Mouse (Mus musculus): ENCODE results near the gene Nfe2l1.

The Nfe2l1 gene

DNA sequence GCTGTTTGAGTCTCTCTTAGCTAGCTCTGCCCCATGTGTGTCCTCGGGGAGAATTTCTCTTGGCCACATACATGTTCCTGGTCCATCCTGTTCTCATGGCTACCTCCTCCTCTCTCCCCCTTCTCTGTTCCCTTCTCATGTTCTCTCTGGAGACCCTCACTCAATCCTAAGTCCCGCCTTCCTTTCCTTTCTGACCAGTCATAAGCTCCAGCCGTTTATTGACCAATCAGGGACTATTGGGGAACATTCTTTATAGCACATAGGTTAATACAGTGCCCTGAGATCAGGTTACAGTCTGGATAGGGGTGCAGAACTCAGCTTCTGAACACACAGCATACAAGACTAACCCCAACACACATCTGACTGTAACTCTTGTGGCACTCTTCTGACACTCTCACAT is 17.5 kb upstream of the Nfe2l1 start:
- peak; percentile 77 for DNase-seq (ENCODE audit: low spot score)

DNA sequence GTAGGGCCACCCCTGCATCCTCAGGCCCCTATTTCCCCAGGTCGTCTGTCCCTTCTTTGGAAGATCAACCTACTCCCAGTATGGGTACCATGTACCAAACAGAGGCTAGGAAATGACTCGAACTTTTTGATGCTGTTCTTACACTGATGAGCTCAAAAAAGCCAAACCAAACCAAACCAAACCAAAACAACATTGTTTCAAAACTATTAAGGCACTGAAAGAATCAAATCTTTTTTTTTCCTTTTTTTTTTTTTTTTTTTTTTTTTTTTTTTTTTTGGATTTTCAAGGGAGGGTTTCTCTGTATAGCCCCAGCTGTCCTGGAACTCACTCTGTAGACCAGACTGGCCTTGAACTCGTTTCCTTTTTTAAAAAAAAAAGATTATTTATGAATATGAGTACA is 13.9 kb upstream of the Nfe2l1 start:
- no peak for DNase-seq (ENCODE audit: low spot score)

DNA sequence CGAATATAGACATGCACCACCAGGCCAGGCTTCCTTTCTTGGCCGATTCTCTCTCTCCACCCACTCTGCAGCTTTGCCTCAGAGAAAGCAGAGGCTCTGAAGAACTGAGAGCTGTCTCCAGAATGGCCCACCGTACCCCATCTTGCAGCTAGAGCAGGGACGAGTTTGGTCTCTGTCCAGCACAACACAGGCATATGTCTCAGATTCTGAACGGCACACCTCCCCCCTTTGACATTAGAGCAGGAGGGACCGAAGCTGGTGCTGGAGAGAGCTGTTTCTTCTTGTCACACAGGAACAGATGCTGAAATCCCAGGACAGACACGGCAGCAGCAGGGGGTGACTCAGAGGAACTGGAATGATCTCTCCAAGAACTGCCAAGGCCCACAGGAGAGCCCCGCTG is 10.5 kb upstream of the Nfe2l1 start:
- DNase-seq (ENCODE audit: low spot score) = no peak

DNA sequence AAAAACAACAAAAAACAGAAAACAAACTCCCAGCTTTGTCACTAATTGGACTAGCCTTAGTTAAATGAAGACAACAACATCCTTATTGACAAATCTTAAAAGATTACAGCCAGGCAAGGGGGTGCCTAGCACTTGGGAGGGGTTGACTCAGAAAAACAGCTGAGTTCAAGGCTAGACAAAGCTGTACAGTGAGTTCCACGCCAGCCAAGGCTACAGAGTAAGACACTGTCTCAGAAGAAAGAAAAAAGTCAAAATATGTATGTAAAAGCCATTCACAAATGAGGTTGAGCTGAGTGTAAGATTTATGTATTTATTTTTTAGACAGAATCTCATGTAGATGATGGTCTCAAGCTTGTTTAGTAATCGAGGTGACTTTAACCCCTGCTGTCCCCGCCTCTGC is 10.1 kb upstream of the Nfe2l1 start:
- no peak for DNase-seq (ENCODE audit: low spot score)

DNA sequence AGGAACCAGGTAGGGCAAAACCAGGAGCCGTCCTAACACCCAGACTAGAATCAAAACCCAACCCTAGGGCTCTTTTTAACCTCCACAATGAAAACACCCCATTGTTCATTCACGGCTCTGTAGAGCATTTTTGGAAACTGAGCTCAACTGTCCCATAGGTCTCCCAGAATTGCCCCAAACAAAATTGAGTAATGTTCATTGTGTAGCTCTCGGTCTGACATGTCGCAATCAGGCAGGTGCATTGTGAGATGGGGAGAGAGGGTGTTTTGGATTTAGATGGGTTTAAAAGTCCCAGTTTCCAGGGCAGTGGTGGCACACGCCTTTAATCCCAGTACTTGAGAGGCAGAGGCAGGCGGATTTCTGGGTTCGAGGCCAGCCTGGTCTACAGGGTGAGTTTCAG is 9.7 kb upstream of the Nfe2l1 start:
- no peak for DNase-seq (ENCODE audit: low spot score)

DNA sequence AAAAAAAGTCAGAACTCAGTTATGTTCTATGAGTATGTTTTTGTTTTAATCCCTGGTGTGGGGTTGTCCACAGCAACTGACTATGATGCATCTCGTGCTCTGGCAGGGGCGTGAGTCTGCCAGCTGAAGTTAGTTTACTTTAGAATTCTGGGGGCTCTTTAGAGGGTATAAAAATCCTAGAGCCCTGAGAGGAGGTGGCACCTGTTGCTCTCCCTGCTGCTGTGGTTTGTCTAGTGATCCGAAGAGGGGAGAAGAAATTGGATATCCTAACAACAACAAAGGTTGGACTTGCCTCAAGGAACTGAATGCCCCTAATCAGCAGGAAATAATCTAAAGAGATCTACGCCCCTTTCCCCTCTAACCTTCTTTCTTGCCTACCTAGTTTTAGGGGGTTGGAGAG is 8.6 kb upstream of the Nfe2l1 start:
- DNase-seq (ENCODE audit: low spot score) = no peak

DNA sequence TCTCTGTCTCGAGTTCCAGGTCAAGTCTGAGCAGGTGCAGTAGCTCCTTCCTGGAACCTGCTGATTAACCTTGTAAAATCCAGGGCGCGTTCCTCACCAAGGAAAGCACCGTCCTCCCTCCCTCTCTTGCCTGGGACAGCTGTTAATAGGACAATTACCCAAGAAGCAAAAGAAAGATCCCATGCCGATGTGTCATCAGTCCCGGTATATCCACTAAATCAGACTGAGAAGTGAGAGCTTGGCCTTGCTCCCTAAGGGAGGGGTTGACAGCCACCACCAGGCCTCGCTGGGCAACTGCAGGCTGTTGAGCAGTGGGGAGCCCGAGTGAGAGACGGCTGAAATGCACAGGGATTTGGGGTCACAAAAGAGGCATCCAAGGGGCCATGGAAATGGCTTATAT is 7.5 kb upstream of the Nfe2l1 start:
- no peak for DNase-seq (ENCODE audit: low spot score)

DNA sequence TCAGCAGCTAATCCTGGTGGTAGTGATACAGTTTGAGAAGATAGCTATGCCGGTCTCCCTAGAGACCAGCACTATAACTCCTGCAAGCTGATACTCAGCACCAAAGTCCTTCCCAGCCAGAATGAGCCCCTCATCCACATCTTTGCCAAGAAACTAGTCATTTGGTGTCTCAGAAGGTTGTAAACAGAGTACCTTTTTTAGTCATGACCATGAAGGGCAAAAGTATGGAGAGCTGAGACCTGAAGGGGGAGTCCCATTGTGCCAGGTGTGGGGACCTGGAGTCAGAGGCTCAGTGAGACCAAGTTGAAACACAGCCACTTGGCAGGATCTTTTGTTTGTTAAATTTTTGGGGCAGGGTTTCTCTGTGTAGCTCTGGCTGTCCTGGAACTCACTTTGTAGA is 4.4 kb upstream of the Nfe2l1 start:
- DNase-seq (ENCODE audit: low spot score) = no peak

DNA sequence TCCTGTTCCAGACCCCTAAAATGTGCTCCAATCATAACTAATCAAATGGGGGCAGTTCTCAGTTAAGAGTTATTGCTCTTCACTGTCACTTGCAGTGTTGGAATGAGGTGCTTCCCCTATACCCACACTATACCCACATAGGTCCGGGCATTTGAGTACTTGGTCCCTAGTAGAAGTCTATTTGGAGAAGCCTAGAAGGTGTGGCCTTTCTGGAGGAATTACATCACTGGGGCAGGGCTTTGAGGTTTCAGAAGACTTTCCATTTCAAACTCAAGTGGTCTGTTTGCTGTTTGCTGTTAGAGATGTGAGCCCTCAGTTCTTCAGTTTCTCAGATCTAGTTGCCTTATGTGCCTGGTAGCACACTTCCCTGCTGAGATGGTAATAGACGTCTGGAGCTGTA is 3.2 kb upstream of the Nfe2l1 start:
- DNase-seq (ENCODE audit: low spot score) = no peak

DNA sequence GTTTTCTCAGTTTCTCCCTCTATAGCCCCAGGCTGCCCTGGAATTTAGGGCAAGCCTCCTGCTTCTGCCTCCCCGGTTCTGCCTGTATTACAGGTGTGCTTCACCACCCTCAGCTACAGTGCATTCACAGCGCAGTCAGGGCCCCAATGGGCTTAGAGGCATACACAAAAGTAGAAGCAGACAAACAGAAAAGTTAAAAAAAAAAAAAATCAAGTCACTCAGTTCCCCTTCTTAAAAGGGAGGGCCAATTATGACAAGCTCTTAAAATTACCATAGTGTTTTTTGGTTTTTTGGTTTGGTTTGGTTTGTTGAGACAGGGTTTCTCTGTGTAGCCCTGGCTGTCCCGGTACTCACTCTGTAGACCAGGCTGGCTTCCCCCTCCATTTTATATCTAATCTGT is 2.8 kb upstream of the Nfe2l1 start:
- no peak for DNase-seq (ENCODE audit: low spot score)

DNA sequence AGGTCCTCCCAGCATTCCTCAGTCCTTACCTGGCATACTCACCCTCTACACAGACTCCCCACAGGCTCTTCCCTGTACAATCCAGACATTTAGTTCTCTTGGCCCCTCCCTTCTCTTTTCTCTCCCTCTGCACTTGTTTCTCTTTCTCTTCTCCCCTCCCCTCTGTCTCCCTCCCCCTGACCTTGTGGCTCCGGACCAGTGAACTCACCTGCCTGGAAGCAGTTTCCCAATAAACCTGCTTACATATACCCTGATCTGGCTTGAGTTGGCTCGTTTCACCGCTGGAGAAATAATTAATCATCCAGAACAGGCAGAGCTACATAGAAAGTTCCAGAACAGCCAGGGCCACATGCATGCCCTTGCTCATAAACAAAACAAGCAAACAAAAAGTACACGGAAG is 1.7 kb upstream of the Nfe2l1 start:
- DNase-seq (ENCODE audit: low spot score) = no peak

DNA sequence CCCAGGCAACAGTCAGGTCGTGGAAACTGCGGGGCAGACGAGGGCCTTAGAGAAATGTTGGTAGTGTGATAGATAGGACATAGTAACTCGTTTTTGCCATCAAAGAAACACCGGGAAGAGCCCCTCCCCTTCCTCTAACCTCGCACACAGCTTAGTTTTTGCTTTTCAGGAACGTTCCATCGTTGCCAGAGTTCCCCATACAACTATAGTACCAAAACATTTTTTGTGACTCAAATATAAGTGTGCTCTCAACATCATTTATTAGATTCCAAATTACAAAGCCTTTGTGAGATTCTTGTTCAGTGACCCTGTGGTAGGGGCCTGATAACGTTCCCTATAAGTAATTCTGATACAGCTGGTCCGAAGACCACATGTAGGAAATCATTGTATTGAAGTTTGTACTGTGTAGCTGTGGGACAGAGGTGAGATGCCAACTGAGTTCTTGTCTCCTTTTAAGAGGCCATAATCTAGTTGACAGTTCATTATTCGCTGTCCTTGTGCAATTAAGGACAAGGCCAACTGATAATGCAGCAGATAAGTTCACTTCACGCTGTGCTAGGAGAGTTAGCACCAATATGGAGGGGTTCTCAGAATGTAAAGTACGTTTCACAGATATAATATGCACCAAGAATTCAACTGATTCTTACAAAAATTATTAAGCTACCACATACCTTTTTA is 910 bp upstream of the Nfe2l1 start:
- DNase-seq (ENCODE audit: low spot score) = no peak

DNA sequence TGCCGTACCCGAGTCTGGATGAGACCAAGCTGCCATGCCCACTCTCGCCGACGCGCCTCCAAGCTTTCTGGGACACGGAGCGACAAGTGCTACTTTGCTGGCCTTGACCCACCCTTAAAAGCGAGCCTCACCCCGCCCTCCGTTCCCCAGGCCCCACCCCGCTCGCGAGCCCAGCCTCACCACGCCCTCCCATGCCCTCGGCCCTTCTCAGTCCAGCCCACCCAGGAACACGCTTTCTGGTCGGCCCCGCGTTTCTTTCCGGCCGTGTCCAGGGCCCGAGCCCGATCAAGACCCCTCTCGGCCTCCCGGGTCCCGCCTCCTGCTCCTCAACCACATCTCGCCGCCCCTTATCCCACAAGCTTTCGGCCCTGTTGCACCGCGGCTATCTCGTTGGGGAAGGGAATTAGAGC is 360 bp downstream of the Nfe2l1 start:
- DNase-seq (ENCODE audit: low spot score) = peak; percentile 83

DNA sequence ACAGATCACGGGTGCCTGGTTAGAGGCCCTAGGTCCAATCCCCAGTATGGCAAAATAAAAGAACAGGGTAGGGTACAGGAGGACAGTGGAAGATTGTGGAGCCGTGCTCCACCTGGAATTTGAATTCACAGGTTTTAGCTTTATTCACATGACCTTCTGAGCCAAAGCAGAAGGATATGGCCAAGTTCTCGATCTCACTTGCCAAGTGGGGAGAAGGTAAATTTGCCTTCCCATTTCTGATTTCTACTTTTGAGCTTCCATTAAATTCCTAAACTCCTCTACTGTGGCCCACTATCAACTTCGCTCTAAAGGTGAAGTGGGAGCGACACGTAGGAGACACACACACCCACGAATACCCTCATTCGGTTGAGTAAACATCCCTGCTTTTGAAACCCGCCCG is 887 bp downstream of the Nfe2l1 start:
- DNase-seq (ENCODE audit: low spot score) = no peak

DNA sequence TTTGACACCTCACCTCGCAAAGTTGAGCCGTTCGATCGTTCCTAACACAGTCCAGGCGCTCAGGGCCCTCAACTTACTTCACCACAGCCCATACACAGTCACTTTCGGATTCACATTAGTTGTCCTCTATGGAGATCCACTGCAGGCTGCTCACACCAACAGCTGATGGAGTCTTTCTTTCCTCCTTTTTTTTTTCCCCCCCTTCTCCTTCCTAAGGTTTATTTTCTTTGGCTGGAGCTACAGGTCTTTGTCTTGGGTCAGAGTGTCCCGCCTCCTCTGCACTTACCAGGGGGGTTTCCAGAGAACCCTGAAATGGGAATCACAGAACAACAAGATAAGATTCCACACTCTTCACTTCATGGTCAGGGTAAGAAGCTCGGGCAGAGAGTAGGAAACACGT is 1.9 kb downstream of the Nfe2l1 start:
- no peak for DNase-seq (ENCODE audit: low spot score)

DNA sequence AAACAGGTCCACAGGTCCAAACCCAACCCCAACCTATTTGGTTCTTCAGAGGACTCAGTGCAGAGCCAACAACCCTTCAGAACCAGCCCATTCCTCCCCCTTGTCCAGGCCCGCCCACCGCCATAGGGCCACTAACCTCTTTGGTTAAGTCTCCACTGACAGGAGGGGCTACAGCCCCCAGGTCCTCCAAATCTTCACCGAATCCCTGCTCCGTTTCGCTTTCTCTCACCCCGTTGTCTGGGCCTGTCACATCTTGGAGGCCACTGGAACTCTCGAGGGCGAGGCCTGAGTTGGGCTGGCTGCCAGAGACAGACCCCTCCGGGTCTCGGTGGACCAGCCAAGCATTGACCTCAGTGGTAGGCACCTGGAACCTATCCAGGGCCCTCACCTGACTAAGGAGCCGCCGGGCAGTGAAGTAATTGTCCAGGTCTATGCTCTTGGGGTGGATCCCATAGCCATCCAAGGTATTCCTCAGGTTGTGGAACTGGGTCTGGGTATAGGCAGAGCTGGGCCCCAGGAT is 2.6 kb downstream of the Nfe2l1 start:
- no peak for DNase-seq (ENCODE audit: low spot score)

DNA sequence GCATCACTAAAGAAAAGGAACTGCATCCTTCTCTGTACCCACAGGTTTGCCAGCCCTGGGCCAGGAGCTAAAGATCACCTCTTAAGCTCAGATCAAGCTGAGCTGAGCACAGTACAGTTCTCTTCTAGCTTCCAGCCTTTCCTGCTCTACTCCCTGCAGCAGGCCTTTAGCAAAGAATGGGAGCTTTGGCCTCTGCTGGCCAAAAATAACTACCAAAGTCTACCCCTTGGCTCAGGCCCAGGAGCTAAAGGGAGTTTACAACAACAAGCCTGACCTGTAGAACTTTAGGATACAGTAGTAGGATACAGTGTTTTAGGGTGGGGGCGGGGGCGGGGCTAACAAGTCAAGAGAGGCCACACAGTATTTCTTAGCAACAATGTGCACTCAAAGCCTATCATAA is 3.3 kb downstream of the Nfe2l1 start:
- DNase-seq (ENCODE audit: low spot score) = no peak

DNA sequence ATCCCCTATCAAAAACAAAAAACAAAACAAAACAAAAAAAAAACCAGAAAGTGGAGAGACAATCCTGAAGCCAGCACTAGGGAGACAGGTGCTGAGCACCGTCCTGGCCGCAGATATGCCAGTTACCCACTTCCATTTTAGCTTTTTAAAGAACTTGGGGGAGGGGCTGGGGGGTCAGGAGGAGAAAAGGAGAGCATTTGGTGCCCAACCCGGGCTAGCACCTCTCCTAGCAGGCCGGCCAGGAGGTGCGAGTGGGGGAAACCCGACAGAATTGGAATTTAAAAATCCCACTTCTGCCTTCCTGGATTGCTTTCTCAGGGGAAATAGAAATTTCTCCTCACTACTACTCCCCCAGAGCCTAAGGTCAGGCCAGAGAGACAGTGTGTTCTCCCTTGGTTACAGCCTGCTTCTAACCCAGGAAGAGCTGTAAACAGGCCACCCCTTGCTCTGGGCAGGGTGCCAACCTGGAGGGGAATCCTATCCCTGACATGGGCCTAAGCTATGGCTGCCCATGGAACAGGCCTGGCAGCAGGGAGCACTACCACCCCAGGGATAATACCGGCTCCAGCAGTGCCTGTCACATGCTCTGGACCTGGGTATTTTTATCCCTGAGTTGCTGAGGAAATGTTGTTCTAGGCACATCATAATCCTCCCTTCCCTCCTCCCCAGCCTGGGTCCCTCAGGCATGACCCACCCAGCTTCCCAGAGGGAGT is 4.8 kb downstream of the Nfe2l1 start:
- DNase-seq (ENCODE audit: low spot score) = no peak

DNA sequence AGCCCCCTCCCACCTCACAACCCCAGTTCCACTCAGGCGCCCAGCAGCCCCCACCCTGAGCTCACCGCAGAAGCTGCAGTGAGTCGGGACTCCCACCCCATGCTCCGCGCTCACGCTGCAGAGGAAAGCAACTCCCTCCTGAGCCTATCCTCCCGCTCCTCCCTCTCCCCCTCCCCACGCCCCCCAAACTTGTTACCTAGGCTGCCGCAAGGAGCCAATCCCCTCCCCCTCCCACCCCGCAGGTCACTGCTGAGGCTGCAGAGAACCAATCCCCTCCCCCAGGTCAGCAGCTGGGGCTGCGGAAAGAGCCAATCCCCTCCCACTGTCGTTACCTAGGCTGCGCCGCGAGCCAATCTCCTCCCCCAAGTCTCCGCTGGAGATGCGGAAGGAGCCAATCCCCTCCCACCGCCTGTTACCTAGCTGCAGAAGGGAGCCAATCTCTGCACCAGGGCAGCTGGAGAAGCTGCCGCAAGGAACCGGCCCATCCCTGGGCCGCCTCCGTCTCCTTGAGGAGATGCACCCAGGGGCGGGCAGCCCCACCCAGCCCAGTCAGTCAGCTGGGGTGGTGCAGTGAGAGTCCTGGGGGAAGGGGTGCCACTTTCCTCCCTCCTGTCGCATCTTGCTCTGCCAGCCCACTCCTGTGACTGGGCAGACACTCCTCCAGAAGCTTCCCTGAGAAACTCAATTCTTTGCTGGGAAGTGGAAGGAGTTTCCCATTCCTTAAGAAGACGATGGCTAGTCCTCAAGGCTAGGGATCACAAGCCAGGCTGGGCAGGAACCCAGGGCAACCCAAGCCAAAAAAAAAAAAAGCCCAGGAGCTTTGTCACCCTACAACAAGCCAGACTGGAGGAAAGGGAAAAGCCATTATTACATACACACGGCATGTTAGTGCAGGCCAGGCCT is 5.6 kb downstream of the Nfe2l1 start:
- peak; percentile 97 for DNase-seq (ENCODE audit: low spot score)

DNA sequence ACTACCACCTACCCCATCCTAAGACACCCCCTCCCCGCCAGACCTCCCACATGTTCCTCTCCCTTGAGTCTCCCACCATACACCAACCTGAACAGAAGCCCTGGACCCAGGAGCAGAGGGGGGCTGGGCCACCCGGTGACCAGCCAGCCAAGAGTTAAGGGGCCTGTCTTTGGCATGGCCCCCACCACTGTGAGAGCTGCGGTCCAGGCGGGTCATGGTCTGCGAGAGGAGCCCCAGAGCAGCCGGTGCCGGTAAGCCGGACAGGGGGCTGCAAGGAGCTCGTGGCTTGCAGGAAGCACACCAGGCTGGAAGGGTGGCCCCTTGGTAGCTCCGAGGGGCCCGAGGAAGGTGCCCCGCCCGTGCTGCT is 6.3 kb downstream of the Nfe2l1 start:
- DNase-seq (ENCODE audit: low spot score) = no peak

DNA sequence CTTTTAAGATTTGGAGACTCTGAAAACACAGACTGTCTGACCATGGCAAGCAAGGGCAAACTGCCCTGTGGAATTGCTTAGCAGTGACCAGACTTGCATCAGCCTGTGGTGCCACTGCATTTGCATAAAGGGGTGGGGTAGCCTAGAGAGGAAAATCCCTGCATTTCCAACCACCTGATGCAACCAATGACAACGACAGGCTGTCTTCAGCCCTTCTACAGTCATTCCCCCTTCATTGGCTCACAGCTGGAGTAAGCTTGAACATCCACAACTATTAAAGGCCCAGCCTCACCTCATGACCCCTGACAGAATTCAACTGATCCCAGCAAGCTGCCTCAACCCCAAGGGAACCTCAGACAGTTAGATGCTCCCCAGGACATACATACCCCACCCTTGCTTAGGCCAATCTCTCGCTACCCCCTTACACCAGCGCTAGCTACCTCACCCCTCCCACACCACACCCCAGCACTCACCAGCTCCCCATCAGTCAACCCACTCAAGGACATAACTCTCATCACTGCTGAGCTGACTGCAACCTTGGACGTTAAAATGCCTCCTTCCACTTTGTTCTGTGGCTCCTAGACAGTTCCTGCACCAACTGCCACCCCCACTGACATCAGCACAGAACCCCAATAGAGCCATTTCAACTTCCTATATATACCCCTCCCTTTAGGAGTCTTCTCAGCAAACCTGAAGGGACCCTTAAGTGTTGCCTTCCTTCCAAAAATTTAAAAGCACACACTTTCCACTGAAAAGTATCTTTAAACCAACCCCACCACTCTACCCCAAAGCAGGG is 6.9 kb downstream of the Nfe2l1 start:
- DNase-seq (ENCODE audit: low spot score) = no peak

DNA sequence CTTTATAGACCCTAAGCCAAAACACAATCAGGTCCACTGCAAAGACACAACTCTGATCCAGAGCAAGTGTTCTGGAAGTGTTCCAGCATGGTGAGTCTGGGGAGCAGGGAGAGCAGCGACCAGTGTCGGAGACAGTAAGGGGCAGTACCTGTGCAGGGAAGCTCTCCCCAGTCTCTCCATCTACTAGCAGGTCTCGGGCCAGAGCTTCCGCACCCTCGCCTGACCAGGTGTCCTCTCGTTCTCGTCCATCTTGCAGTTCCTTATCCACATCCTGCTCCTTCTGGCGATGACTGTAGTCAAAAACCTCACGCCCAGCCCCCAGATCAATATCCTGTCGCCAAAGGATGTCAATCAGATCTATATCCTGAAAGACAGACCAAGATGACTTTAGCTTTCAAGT is 7.8 kb downstream of the Nfe2l1 start:
- DNase-seq (ENCODE audit: low spot score) = no peak

Measured in embryo, embryonic 10.5 days (tissue).